Mouse (Mus musculus) neural tube, embryonic 10.5 days (tissue): ENCODE results near the gene Rad51b.
A peak's percentile ranks its signal among the peaks of the same experiment; 100 is the strongest.

Experiments
- DNase-seq: peaks from one replicate; pipeline ENCODE4 v3.0.0-alpha.2; 2017; ENCODE audit warnings: low spot score; ENCODE audit errors: extremely low spot score

Rad51b gene

DNA sequence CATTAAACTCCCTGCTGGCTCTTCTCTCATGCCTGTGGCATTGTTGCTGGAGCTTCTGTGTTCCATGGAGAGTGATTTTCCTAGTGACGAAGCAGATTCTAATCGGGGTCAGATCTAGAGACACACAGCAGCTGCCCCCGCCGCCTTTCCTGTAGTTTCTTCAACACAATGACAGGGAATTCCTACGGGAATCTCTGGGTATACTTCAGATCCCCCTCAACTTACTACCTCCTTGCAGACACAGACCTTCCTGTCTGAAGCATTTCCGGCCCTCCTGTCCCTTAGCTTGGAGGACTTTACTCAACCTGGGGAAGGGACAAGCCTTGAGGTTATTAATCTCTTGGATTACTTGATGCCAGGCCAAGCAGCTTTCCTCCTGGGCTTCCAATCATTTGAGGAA lies 499.2 kb downstream of the Rad51b start:
- DNase-seq: no peak

DNA sequence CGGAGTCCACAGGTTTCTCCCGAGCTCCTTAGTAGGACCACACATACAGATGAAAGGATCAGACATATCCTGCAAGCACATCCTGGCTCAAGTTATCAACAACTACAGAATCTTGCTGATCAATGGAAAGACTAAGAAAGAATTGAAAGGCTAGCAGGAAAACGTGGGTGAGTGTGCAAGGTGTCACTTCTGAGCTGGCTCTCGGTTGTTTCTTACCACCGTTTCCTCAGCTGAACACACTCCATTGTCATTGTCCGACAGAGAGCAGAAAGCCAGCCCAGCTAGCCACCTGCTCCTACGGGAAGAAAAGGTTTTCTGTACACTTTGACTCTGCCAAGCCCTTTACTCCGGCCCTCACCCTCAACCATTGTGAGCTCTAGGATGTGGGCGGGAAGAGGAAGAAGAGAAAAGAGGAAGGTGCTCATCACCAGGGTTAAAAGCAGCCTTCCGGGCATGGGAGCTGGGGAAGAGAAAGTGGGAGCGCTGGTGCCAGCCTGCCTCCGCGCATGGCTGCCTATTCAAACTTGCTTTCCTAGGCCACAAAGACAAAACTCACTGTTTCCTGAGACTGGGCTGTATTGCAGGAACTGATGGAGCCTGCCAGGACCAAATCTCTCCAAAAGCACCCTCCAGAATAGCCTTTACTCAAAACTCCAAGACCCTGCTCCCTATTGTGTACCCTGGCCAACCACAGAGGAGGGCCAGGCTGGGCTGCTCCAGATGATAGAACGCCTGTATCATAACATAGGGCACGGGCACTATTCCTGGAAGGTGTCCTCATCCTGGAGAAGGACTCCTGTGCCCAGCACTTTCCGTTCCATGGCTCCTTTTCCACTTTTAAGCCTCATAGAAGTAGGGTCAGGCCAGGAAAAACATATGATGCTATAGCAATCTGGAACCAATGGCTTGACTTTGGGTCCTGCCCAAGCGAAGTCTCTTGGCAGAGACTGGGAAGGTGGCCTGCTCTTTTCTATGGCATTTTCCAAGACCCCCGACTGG lies 500.0 kb downstream of the Rad51b start:
- DNase-seq: no peak

GRCm38 (mm10) chr12:79798488-79798887 lies 501.4 kb downstream of the Rad51b start:
- DNase-seq: no peak

- DNase-seq: no peak
Measured at GRCm38 (mm10) chr12:79799370-79799769, 502.3 kb downstream of the Rad51b start.

DNA sequence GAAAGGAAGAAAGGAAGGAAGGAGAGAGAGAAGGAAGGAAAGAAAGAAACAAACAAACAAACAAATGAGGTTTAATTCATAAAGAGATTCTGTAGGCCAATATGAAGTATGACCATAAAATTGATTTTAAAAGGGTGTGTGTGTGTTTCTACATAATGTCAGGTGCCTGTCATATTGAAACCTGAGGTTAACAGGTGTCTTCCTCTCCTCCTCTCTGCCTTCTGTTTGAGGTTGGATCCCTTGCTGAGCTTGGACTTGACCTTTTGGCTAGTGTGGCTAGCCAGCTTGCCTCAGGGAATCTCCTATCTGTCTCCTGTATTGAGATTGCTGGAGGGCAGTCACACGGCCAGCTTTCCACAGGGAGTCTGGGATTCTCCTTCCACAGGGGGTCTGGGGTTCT lies 506.6 kb downstream of the Rad51b start:
- no peak for DNase-seq

- no peak for DNase-seq
Measured at GRCm38 (mm10) chr12:79804776-79805524, 507.9 kb downstream of the Rad51b start.

DNA sequence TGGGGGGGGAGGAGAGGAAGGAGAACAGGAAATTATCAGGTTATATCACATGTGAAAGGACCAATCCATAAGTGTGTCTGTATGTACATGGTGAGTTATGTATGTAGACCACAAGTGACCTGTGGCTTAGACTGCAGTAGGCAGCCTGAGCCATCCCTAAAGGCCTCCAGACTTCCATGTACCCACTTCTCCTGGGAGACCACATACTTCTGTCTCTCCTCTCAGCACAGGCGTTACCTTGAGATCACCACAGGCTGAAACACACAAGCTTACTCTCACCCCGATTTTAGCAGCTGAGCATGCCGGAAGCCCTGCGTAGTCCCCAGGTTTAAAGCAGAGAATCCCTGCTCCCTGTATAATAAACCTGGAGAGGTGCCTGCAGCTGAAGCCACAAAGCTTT lies 509.9 kb downstream of the Rad51b start:
- no peak for DNase-seq

DNA sequence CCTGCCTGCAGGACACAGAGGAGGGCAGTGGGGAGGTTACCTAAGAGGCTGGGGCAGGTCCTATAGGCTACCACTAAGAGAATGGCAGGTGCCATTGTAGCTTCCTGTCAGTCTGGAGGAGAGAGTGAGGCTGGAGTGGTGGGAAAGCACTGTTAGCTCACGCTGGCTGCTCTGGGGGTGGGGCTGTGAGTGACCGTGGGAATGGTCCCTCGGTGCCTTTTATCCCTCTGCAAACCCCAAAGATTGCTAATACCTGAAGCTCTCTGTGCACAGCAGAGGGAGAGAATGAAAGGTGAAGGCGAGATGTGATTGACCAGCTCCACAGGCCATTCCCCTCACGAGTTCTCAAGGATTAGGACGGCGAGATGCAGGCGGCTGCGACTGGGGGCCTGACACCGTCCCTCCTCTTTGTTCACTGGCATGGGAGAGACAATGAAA lies 510.3 kb downstream of the Rad51b start:
- no peak for DNase-seq

GRCm38 (mm10) chr12:79807938-79808401 lies 510.9 kb downstream of the Rad51b start:
- DNase-seq: no peak

DNA sequence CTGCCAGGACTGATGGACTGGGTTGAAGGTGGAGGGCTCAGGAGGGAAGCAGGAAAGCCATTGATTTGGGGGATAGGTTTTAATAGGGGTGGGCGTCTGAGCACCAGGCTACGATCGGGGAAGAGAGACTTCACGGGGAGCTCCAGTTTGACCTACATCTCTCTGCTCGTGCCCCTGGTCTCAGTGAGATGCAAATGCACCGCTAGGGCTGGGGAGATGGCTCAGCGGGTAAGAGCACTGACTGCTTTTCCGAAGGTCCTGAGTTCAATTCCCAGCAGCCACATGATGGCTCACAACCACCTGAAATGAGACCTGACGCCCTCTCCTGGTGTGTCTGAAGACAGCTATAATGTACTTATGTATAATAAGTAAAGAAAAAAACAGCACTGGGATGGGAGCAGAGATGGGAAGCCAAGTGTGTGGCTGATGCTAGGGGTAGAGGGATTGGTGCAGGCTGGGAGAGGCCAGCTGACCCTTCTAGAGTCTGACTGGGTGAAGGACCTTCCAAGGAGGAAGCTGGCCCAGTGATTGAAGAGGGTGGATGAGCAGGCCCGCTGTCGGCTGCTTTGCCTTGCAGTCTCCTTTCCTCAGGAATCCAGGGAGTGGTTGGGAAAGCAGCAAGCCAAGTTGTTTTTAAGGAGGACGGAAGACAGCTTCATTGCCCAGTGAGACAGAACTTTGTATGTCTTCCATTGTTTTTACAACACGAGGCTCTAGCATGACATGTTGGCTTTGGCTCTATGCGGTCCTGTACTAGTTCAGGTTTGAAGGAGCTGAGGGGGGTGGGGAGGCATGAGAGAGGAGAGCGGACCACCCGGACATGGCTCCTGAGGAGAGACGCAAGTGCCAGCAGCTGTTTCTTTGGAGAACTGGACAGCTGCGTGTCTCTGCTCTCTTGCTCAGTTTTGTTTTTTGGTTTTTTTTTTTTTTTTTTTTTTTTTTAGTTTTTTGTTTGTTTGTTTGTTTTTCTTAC lies 511.6 kb downstream of the Rad51b start:
- no peak for DNase-seq

- DNase-seq: no peak
Measured at GRCm38 (mm10) chr12:79809518-79809917, 512.4 kb downstream of the Rad51b start.

GRCm38 (mm10) chr12:79812422-79812821 lies 515.3 kb downstream of the Rad51b start:
- DNase-seq: no peak

DNA sequence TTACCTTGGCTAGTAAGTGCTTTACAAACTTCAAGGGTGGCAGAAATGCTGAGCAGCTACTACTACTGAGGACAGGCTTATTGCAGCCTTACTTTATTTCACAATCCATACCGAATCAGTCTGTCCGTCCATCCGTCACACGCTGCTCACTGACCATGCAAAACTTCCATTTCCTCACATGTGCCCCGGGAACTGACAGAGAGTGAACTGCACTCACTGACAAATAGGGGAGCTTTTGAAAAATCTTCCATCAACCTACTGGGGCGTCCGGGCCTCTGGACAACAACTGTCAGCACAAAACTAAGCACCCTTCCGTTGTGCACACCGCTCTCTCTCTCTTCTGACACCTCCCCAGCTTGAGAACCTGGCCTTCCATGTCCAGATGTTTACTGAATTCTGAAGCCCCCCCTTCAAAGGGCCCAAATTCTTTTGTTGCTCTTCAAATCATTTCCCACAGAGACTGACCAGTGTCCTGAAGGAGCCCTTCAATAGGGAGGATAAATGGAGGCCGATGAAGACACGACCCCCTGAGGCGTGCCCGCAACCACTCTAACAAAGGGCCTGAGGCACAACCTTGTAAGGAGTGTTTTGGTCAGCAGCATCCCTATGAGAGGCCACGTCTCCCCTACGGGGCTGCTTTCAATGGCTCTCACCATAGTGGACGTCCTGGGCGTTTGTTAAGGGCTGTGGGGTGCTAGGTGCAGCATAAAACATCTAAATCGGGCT lies 515.9 kb downstream of the Rad51b start:
- peak; percentile 56 for DNase-seq

DNA sequence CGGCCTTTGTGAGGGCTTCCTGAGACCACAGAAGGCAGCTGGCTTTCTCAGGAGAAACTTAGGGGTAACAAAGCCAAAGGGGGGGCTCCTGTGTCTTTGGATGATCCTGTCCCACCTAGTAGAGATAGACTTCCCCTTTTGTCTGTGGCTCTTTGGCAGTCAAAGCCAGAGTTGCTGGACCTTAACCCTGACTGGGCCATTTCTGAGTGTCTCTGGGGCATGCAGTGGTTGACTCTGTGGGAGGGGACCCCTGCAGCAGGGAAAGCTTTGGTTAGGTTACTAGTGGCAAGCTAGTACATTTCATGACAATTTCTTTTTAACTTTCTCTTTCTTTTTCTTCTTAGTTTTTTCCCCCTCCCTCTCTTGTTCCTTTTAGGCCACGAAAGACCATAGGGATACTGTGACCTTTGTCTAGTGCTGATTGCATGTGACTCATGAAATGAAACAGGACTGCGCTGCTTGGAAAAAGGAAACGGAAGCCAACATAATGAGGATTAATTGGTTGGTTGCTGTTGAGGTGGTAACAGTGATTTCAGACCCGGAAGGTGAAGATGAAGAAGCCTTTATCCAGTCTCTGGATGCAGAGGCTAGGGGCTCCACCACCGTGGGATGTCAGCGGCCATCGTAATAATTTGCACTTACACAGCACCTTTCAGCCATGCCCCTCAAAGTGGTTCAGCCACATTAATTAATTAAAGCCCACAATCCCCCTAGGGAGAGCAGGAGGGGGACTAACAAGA lies 516.7 kb downstream of the Rad51b start:
- DNase-seq: no peak

GRCm38 (mm10) chr12:79814312-79815091 lies 517.4 kb downstream of the Rad51b start:
- DNase-seq: no peak

DNA sequence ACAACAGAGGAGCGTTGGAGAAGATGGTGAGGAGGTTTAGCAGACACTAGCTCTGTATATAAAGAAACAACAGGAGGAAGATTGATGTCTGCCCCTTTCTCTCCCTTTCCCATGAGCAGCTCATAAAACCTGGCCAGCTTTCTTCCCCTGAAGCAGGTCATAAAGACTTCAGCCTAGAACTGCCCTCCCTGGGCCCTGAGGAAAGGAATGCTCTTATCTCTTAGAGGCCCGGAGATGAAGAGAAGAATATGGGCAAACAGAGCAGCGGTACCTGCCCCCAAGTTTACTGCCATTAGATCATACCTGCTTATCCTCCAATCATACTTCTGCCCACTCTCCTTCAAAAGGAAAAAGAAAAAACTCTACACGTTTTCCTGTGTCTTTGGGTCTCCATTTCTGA lies 519.2 kb downstream of the Rad51b start:
- DNase-seq: no peak

- DNase-seq: no peak
Measured at GRCm38 (mm10) chr12:79820228-79820958, 523.3 kb downstream of the Rad51b start.

- no peak for DNase-seq
Measured at GRCm38 (mm10) chr12:79821901-79822300, 524.8 kb downstream of the Rad51b start.
